Mouse (Mus musculus) forebrain, embryonic 11.5 days (tissue): ENCODE data around the gene Taf4. TPM values are rescaled to one million over a fixed set of nuclear protein-coding genes. Genes with fewer than 3 reads are reported as not detected.

ENCODE experiments used
- ATAC-seq: fragments of 200-750 bp; cut with Nextera tagmentation; replicated peaks from 2 replicates; pipeline ENCODE4 v1.8.0; 2017; ENCODE audit warnings: moderate TSS enrichment; ENCODE audit not compliant: low FRiP score
- DNase-seq: peaks from one replicate; pipeline ENCODE4 v3.0.0-alpha.2; 2017; ENCODE audit warnings: low spot score
- H3K27ac ChIP-seq: fragments of 300-500 bp; sonication (generic); 2 replicates; pipeline ENCODE4 v1.5.1; 2014; ENCODE audit warnings: low read depth, low read length
- H3K27me3 ChIP-seq: fragments of 300-500 bp; sonication (generic); 2 replicates; pipeline ENCODE4 v1.6.1; 2014; ENCODE audit warnings: mild to moderate bottlenecking, low read length, mixed read lengths; ENCODE audit not compliant: control insufficient read depth, insufficient read depth
- H3K36me3 ChIP-seq: fragments of 300-500 bp; sonication (generic); 2 replicates; pipeline ENCODE4 v1.6.1; 2014; ENCODE audit warnings: mild to moderate bottlenecking, low read length, moderate library complexity, mixed read lengths; ENCODE audit not compliant: control insufficient read depth, insufficient read depth
- H3K4me1 ChIP-seq: fragments of 300-500 bp; sonication (generic); replicated peaks from 2 replicates; pipeline ENCODE4 v1.6.1; 2014; ENCODE audit warnings: low read length, mixed read lengths; ENCODE audit not compliant: control insufficient read depth, insufficient read depth
- H3K4me2 ChIP-seq: fragments of 300-500 bp; sonication (generic); 2 replicates; pipeline ENCODE4 v1.6.1; 2014; ENCODE audit warnings: low read depth, mild to moderate bottlenecking, low read length, moderate library complexity, mixed read lengths; ENCODE audit not compliant: severe bottlenecking
- H3K4me3 ChIP-seq: fragments of 300-500 bp; sonication (generic); 2 replicates; pipeline ENCODE4 v1.5.1; 2014; ENCODE audit warnings: low read depth, low read length
- H3K9ac ChIP-seq: fragments of 300-500 bp; sonication (generic); 2 replicates; pipeline ENCODE4 v1.6.1; 2014; ENCODE audit warnings: low read length
- H3K9me3 ChIP-seq: fragments of 300-500 bp; sonication (generic); 2 replicates; pipeline ENCODE4 v1.6.1; 2016; ENCODE audit warnings: low read length, mixed read lengths; ENCODE audit not compliant: control insufficient read depth
- WGBS: fragments of 180-500 bp; shearing (Covaris S2); extraction: QIAGEN DNeasy Blood & Tissue Kit; methylation state at CpG from one replicate; pipeline ENCODE4 v1.1.7; 2014; 5-methylcytosine and 5-hydroxymethylcytosine counted together
- polyA plus RNA-seq: library from polyadenylated mRNA; unstranded; fragments of >200 nt; fragmentation: Nextera tagmentation; extraction: Ambion mirVana; gene quantifications from 2 replicates; pipeline ENCODE4 v1.2.1, GENCODE M21; 2014

Gene Taf4
- polyA plus RNA-seq, 1 experiment from 2014 or later = 8.2 TPM

DNA sequence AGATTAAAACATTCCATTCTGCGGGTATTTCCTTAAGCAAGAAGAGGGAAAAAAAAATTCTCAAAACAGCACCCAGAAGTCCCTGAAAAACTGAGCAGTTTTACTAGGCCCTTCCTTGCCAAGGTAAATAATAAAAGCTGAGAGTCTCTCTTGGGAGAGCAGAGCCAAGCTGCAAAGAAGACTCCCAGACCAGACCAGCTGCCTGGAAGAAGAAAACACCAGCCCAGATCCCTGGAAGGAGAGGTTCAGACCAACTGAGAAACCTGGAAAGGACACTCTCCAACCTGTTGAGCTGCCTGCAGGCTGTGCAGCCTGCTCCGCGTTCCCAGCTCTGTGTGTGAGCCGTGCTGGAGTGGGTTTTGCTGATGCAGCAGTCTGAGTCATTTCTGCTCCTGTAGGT, 41.2 kb upstream of the Taf4 start:
- Histone ChIP-seq H3K27me3 (peaks cover 10% of the 10 kb centered on the region; the same call in 1 of the 2 replicates), H3K9me3 (no peaks in the 10 kb centered on the region), H3K9ac (no peak overlapping the region), H3K4me2 (no peak overlapping the region), H3K27ac (no peak overlapping the region), H3K36me3 (no peaks in the 10 kb centered on the region), H3K4me3 (no peak overlapping the region), H3K4me1 (no peaks in the 10 kb centered on the region)
- WGBS = 71% methylated on average over 4 of the region's 4 CpGs
- DNase-seq (no peak), ATAC-seq (no peak)

DNA sequence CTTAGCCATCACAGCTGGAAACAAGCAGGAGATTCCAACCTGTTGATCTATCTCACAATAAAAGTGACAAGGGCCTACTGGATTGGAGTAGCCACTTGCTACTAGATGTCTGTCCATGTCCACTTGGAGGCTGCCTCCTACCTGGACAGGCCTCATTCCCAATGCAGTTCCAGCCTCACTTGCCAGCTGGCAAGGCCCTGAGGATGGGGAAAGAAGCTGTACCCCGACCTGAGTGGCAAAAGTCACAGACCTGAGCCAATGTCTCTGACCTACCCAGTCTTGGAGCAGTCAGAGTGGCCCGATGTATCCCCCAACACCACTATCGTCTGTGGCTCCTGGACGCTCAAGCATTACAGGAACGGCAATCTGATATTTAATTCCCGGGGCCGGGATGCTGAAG, 37.2 kb upstream of the Taf4 start:
- Histone ChIP-seq H3K36me3 (no peaks in the 10 kb centered on the region), H3K4me2 (no peak overlapping the region), H3K27ac (no peak overlapping the region), H3K4me3 (no peak overlapping the region), H3K4me1 (no peaks in the 10 kb centered on the region), H3K9me3 (no peaks in the 10 kb centered on the region), H3K27me3 (no peaks in the 10 kb centered on the region), H3K9ac (no peak overlapping the region)
- WGBS = 89% methylated on average over 7 of the region's 7 CpGs
- DNase-seq (peak; percentile 24), ATAC-seq (no peak)

DNA sequence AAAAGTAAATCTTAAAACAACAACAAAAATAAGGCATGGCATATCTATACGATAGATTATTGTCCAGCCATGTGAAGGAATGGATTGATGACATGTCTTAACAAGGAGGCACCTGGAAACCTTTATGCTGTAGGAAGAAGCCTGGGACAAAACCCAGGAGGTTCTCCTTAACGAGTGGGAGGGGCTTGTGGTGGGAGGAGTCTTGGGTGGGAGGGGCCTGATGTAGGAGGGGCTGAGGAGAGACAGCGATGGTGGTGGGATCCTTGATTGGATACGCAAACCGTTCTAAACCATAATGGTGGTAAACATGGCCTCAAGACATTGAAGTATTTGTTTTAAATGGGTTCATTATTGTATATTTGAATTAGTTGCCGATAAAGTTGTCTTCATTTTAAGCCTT, 34.9 kb upstream of the Taf4 start:
- Histone ChIP-seq H3K4me3 (no peak overlapping the region), H3K9me3 (no peaks in the 10 kb centered on the region), H3K27ac (no peak overlapping the region), H3K9ac (no peak overlapping the region), H3K4me2 (no peak overlapping the region), H3K27me3 (no peaks in the 10 kb centered on the region), H3K36me3 (no peaks in the 10 kb centered on the region), H3K4me1 (no peaks in the 10 kb centered on the region)
- peak; percentile 9 for DNase-seq
- ATAC-seq = no peak
- 85% methylated on average over 6 of the region's 6 CpGs for WGBS

DNA sequence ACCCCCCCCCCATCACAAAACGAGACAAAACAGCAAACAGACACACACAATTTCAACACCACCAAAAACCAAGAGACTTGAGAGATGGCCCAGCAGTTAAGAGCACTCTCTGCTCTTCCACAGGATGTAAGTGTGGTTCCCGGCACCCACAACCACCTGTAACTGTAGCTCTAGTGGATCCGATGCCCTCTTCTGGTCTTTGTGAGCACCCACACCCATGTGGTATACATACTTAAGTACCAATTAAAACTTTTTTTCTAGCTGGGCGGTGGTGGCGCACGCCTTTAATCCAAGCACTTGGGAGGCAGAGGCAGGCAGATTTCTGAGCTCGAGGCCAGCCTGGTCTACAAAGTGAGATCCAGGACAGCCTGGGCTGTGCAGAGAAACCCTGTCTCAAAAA, 34.2 kb upstream of the Taf4 start:
- H3K27ac ChIP-seq = no peak overlapping the region
- DNase-seq (peak; percentile 31), ATAC-seq (no peak)
- H3K4me1 ChIP-seq = no peaks in the 10 kb centered on the region
- no peaks in the 10 kb centered on the region for H3K9me3 ChIP-seq
- no peak overlapping the region for H3K9ac ChIP-seq
- no peaks in the 10 kb centered on the region for H3K36me3 ChIP-seq
- no peak overlapping the region for H3K4me3 ChIP-seq
- 94% methylated on average over 7 of the region's 7 CpGs for WGBS
- no peaks in the 10 kb centered on the region for H3K27me3 ChIP-seq
- no peak overlapping the region for H3K4me2 ChIP-seq

DNA sequence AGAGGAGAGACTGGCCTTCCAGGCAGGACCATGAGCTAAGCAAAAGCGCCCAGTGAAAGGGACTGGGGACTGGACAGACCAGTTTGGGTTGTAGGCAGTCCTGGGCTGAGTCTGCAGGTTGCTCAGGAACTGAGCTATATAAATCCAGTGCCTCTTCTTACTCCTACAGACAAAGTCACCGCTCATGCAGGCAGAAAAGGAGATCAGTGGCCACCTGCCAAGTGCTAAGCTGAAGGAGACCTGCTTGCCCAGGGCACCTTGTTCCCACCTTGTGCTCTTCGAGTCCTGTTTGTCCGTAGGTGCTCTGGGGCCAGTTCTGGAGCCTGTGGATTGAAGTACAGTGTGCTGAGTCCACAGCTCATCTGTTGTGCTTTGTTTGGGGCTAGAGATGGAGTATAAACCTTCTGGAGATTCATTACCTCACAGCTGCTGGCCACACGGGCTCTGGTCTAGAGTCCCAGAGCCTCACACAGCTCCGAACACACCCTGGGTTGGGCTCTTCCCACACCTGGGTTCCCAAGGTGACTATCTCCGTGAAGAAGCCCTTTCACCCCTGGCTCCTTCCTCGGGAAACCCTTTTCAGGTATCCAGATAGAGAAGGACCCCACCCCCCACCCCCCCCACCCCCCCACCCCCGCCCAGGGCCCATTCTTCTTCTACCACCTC, 30.0 kb upstream of the Taf4 start:
- no peaks in the 10 kb centered on the region for H3K27me3 ChIP-seq
- H3K4me1 ChIP-seq = no peaks in the 10 kb centered on the region
- no peak overlapping the region for H3K4me3 ChIP-seq
- WGBS = 42% methylated on average over 8 of the region's 9 CpGs
- H3K9me3 ChIP-seq = no peaks in the 10 kb centered on the region
- ATAC-seq (no peak), DNase-seq (peak; percentile 45)
- H3K36me3 ChIP-seq = no peaks in the 10 kb centered on the region
- no peak overlapping the region for H3K9ac ChIP-seq
- no peak overlapping the region for H3K4me2 ChIP-seq
- no peak overlapping the region for H3K27ac ChIP-seq

DNA sequence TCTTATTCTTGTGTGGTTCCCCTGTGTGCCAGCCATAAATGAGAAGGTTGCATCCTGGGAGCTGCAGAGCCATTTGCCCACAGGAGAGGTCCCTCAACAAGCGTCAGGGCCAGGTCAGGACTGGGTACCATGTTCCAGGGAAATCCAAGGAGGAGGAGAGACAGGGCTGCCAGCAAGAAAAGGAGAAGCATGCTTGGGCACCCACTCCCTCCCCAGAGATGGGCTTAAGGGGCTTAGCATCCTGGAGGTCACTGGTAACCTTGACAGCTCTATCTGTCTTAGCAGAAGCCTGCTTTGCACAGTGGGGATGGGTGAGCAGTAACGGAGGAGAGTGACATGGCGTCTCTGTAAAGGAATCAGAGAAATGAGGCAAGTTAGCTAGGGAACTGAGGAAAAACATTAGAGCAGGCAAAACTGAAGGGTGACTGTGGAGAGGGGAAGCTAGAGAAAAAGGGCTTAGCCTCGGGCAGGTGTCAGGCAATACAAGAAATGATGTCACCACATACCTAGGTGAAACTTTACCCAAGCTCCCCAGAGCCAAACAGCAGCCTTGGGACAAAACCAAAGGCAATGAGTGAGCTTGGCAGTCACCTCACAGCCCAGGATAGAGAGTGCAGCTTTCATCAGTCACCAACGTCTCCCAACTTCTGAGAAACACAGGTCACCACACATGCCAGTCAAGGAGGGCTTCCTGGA, 29.4 kb upstream of the Taf4 start:
- Histone ChIP-seq H3K4me2 (no peak overlapping the region), H3K4me1 (no peaks in the 10 kb centered on the region), H3K27me3 (no peaks in the 10 kb centered on the region), H3K27ac (no peak overlapping the region), H3K9ac (no peak overlapping the region), H3K9me3 (no peaks in the 10 kb centered on the region), H3K4me3 (no peak overlapping the region), H3K36me3 (no peaks in the 10 kb centered on the region)
- ATAC-seq = no peak
- 69% methylated on average over 5 of the region's 5 CpGs for WGBS
- peak; percentile 20 for DNase-seq

DNA sequence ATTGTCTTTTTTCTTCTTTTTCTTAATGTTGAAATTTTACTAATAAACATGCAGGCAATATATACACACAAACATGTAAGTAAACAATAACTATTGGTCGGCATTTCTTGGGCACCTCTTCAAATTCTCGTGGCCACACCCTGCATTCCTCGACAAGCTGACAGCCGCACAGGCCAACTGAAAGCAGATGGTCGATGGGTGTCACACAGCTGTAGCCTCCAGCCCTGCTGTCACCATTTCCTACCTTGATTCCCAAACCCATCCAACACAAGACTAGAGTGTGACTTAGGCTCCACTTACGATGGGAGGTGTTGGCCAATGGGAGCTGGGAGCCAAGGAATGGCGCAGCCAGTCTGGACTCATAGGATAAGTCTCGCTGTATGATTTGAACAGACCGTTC, 25.2 kb upstream of the Taf4 start:
- Histone ChIP-seq H3K27me3 (no peaks in the 10 kb centered on the region), H3K4me1 (no peaks in the 10 kb centered on the region), H3K36me3 (no peaks in the 10 kb centered on the region), H3K27ac (no peak overlapping the region), H3K4me3 (no peak overlapping the region), H3K4me2 (no peak overlapping the region), H3K9ac (no peak overlapping the region), H3K9me3 (no peaks in the 10 kb centered on the region)
- ATAC-seq (no peak), DNase-seq (peak; percentile 41)
- WGBS = 92% methylated on average over 9 of the region's 9 CpGs

DNA sequence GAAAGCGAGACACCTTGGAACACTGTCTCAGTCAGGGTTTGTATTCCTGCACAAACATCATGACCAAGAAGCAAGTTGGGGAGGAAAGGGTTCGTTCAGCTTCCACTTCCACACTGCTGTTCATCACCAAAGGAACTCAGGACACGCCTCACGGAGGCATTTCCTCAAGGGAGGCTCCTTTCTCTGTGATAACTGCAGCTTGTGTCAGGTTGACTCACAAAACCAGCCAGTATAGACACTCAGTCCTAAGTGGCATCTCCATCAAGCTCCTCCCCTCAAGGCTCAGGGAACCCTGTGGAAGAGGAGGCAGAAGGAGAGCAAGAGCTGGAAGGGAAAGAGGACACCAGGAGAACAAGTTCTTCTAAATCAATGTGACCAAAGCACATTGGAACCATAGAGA, 22.0 kb upstream of the Taf4 start:
- no peak overlapping the region for H3K4me2 ChIP-seq
- no peaks in the 10 kb centered on the region for H3K27me3 ChIP-seq
- ATAC-seq = no peak
- H3K36me3 ChIP-seq = no peaks in the 10 kb centered on the region
- no peaks in the 10 kb centered on the region for H3K9me3 ChIP-seq
- DNase-seq = peak; percentile 25
- no peak overlapping the region for H3K9ac ChIP-seq
- H3K4me1 ChIP-seq = no peaks in the 10 kb centered on the region
- 79% methylated on average over 4 of the region's 4 CpGs for WGBS
- no peak overlapping the region for H3K27ac ChIP-seq
- H3K4me3 ChIP-seq = no peak overlapping the region

DNA sequence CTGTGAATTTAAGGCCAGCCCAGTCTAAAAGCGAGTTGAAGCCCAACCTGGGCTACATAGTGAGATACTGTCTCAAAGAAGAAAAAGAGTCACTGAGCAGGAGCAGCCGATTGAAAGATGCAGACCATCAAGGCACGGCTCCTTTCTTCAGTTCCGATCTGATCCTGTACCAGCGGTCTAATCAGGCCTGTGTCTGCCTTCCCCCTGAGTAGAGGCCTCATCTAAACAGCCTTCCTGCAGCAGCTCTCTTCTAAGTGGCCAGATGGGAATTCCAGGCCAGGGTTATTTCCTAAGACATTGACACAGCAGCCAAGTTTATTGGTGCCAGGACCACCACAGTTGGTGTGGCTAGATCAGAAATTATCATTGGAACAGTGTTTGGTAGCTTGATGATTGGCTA, 16.6 kb upstream of the Taf4 start:
- peak; percentile 24 for DNase-seq
- H3K27me3 ChIP-seq = no peaks in the 10 kb centered on the region
- no peak for ATAC-seq
- H3K4me2 ChIP-seq = no peak overlapping the region
- H3K9ac ChIP-seq = no peak overlapping the region
- no peaks in the 10 kb centered on the region for H3K9me3 ChIP-seq
- H3K4me1 ChIP-seq = no peaks in the 10 kb centered on the region
- H3K36me3 ChIP-seq = no peaks in the 10 kb centered on the region
- no peak overlapping the region for H3K27ac ChIP-seq
- no peak overlapping the region for H3K4me3 ChIP-seq
- 90% methylated on average over 5 of the region's 5 CpGs for WGBS
